Mouse (Mus musculus) embryo, embryonic 10 days (tissue): ENCODE measurements at regions not wholly inside any gene's neighbourhood (a gene's known extent, or its start where the extent isn't known, plus 50 kb on each side); places are given as distances from the start of the nearest gene placed in this dataset.
"Not testable (repeated sequence)": the region's sequence is repeated elsewhere in the genome, so short reads cannot be mapped to it uniquely, and the experiment has no call there.

Source experiments
- DNase-seq: peaks from one replicate; pipeline ENCODE4 v3.0.0-alpha.2; 2015; ENCODE audit warnings: low spot score

GRCm38 (mm10) chr2:72616412-72616811 lies 140.5 kb downstream of the Cdca7 start:
- no peak for DNase-seq

DNA sequence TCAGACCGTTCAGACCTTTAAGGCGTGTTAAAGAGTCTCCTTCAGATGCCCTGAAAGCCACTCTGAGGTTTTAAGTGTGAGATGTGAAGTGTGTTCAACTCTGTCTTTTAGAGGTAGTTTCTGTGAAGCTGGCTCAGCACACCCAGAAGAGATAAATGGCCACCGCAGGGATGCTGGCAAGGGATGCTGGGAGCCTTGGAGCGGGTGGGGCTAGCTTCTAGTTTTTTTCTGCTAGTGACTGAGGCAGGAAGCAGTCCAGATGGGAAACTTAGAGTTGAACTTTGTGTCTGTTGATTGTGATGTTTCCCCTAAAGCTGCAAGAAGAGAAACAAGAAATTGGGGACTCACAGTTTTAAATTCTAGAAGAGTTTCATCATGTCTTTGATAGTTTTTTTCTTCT lies 143.5 kb downstream of the Cdca7 start:
- no peak for DNase-seq

- peak; percentile 56 for DNase-seq
Observed at GRCm38 (mm10) chr2:72620182-72620652, 144.3 kb downstream of the Cdca7 start.

GRCm38 (mm10) chr2:72627915-72628314 lies 152.0 kb downstream of the Cdca7 start:
- no peak for DNase-seq

GRCm38 (mm10) chr2:72628626-72629470 lies 152.9 kb downstream of the Cdca7 start:
- DNase-seq: no peak

DNA sequence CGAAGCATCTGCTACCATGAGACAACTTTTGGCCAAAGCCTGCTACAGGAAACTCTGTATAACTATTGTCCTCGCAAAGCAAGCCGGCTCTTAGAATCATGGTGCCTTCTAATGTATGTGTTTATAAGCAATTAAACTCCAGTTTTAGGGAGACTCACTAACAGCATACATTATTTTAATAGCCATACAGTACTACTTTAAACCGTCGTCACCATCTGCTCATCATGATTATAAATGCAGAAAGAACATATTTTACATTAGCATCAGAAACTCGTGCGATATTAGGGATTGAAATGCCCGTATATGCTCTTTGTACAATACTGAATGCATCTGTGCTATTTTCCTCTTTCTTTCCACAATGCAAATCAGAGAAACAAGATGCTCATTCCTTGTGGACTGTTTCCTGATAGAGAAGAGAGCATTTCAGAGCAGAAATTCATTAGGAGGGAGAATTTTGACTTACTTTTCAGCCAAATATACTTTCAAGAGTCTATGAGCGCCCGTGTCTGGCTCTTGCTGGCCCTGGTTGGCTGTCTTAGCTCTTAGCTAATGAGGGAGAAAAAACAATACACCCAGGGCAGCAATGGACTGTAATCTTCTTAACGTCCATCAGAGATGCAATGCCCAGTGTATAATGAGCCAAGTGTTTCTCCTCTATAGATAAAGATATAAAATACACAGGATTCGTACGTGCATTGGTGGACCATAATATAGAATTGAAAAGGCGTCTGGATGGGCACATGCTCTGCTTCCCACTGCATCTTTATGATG lies 153.9 kb downstream of the Cdca7 start:
- DNase-seq: no peak

- DNase-seq: peak; percentile 29
Observed at GRCm38 (mm10) chr2:72637881-72638620, 162.1 kb downstream of the Cdca7 start.

- no peak for DNase-seq
Observed at GRCm38 (mm10) chr2:72639022-72639421, 163.1 kb downstream of the Cdca7 start.

DNA sequence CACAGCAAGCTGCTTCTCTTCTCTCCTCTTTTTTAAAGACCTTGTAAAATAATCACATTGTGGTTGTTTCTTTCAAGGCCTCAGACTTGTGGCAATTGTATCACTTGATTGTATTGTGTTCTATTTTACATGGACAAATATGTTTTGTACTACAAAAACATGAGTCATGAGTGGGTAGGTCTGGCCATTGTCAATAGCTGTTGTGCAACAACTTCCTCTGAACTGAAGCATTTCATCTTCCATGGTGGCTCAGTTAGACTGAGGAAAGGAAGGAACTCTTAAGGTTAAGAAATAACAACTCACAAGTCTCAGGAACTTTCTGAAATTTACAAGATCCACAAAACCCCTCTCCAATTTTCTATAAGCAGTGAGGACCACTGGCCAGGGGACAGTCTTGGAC lies 165.3 kb downstream of the Cdca7 start:
- DNase-seq: no peak

DNA sequence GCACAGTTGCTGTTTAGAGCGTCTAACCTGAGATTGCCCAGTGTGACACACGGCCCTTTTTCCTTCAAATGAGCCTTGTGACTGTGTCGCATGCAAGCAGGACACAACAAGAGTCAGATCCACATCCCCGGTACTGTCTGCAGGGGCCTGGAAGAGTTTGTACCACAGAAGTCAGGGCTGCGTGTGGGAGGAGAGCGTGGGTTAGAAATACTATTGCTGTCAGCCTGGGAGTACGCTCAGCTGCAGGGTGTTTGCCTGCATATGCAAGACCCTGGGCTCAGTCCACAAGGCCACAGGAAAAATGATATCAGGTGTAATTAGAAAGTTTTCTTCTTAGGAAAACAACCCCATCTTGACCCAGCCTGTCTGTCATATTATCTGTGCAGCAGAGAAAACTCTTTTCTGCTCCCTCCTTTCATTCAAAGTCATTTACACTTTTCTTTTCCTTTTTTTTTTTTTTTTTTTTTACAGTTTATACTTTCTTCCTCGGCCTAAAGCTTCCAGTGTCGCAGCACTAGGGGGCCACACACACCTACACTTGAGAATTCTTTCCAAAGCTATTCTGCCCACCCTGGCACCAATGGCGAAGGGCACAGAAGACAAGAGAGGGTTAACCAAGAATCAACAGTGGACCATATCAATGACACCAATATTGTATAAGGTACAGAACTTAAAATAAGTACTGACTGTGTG lies 168.3 kb downstream of the Cdca7 start:
- DNase-seq: no peak

DNA sequence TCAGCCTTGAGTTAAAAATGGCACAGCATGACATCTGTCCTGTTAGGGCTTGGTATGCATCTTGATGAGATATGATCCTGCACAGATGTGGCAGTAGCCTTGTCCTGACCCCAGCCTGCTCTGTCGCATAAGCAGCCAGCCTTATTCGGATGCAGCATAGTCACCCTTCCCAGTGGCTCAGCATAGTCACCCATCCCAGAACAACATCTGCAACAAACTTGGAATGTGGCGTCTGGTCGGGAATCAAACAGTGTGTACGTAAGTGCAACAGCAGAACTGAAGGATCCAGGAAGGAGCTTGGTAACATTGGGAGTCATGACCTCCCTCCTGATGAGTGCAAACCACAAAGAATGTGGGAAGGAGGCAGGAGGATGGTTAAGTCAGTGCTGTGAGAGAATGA lies 171.7 kb downstream of the Cdca7 start:
- DNase-seq: no peak

DNA sequence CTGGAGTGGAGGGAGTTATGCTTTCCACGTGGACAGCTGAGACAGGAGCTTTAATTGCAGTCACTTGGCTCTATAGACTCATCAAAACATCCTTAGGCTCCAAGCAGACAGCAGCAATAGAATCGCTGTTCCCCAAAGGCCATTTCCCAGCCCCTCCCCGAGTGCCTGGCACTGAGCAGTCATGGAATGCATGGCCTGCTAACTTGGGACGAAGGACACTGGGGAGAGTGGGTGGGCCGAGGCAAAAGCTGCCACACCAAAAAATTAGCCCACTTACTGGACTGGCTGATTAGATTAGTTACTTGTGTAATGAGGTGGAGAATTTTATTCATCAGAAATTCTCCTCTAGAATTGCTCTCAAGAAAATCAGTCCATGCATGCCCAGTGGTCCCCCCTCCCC lies 172.3 kb downstream of the Cdca7 start:
- no peak for DNase-seq

DNA sequence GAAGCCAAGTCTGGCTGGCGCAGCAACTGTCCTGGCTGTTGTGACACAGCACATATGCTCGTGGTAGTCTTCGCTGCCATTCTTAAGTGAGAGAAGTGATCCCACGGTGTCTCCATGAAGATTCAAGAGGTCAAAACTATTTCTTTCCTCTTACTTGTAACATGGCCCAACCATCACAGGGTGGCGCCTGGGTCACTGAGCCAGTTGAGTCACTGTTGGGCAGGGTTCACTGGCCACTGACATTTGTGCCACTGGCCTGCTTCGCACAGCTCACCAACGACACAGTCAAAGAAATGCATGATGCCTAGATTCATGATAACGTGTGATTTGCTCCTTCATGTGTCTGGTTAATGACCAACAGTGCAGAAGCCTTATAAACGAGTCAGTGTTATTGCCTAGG lies 179.9 kb downstream of the Cdca7 start:
- peak; percentile 49 for DNase-seq

DNA sequence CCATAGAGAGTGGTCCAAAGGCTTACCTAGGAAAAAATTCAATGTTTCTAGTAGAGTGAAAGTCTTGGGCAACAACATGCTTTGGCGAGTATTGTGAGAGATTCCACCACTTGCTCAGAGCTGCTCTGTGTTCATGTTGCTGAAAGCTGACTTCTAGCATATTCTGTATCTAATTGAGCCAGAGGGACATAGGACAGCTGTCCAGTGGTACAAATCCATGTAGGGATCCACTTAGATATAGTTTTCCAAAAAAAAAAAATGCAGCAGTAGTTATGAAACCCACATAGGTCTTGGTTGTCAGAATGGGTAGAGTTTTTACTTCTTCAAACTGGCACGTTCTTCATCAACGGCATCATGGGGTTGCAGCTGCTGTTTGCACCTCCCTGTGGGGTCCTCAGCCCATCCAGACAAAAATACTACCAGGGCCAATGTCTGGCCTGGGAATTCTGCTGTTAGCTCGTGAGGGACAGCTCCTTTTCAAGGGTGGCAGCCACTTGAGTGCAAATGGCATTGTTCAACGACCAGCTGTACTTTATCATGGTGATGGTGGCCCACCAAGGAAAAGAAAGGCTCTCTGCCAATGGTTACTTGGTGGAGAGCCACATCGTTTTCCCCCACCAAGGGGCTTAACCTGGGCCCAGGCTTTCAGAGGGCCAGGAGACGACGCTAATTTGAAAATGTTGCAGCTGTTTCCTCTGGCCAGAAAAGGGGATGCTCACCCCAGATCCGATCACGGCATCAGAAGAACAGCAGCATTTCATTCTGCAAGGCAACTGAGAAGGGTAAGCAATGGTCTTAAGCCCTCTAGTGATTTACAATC lies 181.4 kb downstream of the Cdca7 start:
- DNase-seq: no peak

DNA sequence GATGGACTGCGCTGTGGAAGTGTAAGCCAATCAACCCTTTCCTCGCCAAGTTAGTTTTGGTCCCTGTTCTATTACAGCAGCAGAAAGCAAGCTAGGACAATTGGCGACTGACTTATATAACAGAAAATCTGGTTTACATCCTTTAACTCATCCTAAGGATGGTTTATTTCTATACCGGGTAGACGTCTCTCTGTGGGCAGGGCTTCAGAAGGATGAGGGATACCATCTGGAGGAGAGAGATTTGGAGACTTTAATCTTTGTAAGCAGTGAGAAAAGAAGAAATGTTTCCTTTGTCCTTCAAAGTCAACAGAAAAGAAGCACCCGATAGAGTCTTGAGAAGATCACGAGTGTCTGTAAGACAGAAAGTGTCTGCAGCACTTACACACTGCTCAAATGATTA lies 186.4 kb downstream of the Cdca7 start:
- no peak for DNase-seq

- no peak for DNase-seq
Observed at GRCm38 (mm10) chr2:72662979-72663780, 187.2 kb downstream of the Cdca7 start.

GRCm38 (mm10) chr2:72667396-72667795 lies 191.4 kb downstream of the Cdca7 start:
- DNase-seq: not testable (repeated sequence)

- DNase-seq: peak; percentile 74
Observed at GRCm38 (mm10) chr2:72672908-72673901, 197.2 kb downstream of the Cdca7 start.

DNA sequence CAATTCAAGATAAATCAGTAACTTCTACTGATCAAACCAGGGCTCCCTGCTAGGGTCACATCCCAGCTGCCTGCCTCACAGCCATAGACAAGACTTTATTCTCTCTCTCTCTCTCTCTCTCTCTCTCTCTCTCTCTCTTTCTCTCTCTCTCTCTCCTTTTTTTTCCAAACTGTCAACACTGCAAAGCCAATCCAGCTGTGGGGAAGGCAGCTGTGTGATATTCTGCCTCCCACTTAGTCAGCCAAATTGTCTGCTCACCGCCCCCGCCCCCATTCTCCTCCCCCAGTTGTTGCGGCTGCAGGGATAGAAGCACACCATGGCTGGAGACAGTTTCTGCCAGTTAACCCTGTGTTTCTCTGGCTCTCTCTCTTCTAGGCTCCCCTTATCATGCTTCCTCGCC lies 198.3 kb downstream of the Cdca7 start:
- peak; percentile 25 for DNase-seq
